18 mouse cellular contexts compared by ENCODE assay signal in genomic region chr15:63985367-63986020, GRCm38 (mm10).
DNase-seq lines count a peak whose midpoint lies in the region; ATAC-seq and TF ChIP-seq lines count a peak whose summit lies in the region.
"Had no signal": no experiment of that assay in that cellular context is flagged by ENCODE, and none has a peak within 500 bp of the region (broad histone marks: within the 10 kb centered on the region; RNA-seq: fewer than 3 reads in every experiment).

No protein-coding gene starts in this region.

- no peaks in the 10 kb centered on the region for H3K27me3 ChIP-seq in MEL (ENCODE audit: control insufficient read depth in 1 of 2, insufficient read depth in 2 of 2, low read length in 2 of 2)
- H3K27me3 ChIP-seq in liver, postnatal 0 days (ENCODE audit: insufficient read depth, low read length): no peaks in the 10 kb centered on the region
- H3K27me3 ChIP-seq: embryonic facial prominence, embryonic 12.5 days; forebrain, embryonic 15.5 days; heart, embryonic 15.5 days; hindbrain, embryonic 15.5 days had no signal

- peak; percentile 27 to 71; a peak in 2 of 4 replicates for ATAC-seq in hematopoietic stem cell, adult 5-6 weeks (replicated peaks in 1 of 2; ENCODE audit: insufficient read depth in 1 of 2, low FRiP score in 2 of 2, low TSS enrichment in 1 of 2, low read depth in 1 of 2, poor library complexity in 2 of 2, severe bottlenecking in 2 of 2)
- peak; percentile 81 for ATAC-seq in monocyte, adult 5-6 weeks (replicated peaks; ENCODE audit: insufficient number of reproducible peaks, low FRiP score, low TSS enrichment, poor library complexity, severe bottlenecking)
- ATAC-seq in liver, postnatal 0 days: no peak
- ATAC-seq: forebrain, embryonic 15.5 days had no signal

- H3K9ac ChIP-seq in MEL (ENCODE audit: control insufficient read depth, low read depth, low read length, poor library complexity, severe bottlenecking): no peak overlapping the region
- H3K9ac ChIP-seq in liver, postnatal 0 days (replicated peaks): no peak overlapping the region
- H3K9ac ChIP-seq: embryonic facial prominence, embryonic 12.5 days; forebrain, embryonic 15.5 days; heart, embryonic 15.5 days; hindbrain, embryonic 15.5 days had no signal

- DNase-seq in 416B (ENCODE audit: low read depth) (peak; percentile 79), MEL (ENCODE audit: low read depth, low spot score) (peak; percentile 73)
- no peak for DNase-seq in right cerebral cortex, postnatal 14 days
- DNase-seq in gastrocnemius, adult 18-20 months (ENCODE audit: low spot score): no peak
- DNase-seq in liver, postnatal 0 days: no peak
- DNase-seq: adrenal gland, postnatal 10 days; cerebellum, adult 11-12 months; cerebellum, postnatal 10 days; gastrocnemius, postnatal 10 days; heart, adult 2 months had no signal

- TF ChIP-seq RAD21 in MEL (IDR thresholded peaks at IDR 0.05; ENCODE audit: low read depth, low read length): no peak

- H3K4me2 ChIP-seq in liver, postnatal 0 days (ENCODE audit: low read depth, low read length): no peak overlapping the region
- H3K4me2 ChIP-seq: embryonic facial prominence, embryonic 12.5 days; forebrain, embryonic 15.5 days; heart, embryonic 11.5 days; heart, embryonic 15.5 days; hindbrain, embryonic 15.5 days had no signal

- H3K27ac ChIP-seq in MEL (ENCODE audit: control insufficient read depth, low read depth, low read length): no peak overlapping the region
- no peak overlapping the region for H3K27ac ChIP-seq in liver, postnatal 0 days (ENCODE audit: low read depth)
- H3K27ac ChIP-seq: embryonic facial prominence, embryonic 12.5 days; forebrain, embryonic 15.5 days; heart, adult 2 months; heart, embryonic 15.5 days; hindbrain, embryonic 15.5 days had no signal

- no peaks in the 10 kb centered on the region for H3K9me3 ChIP-seq in MEL (replicated peaks; ENCODE audit: insufficient read depth, low read length)
- H3K9me3 ChIP-seq in liver, postnatal 0 days (ENCODE audit: low read length): no peaks in the 10 kb centered on the region
- H3K9me3 ChIP-seq: embryonic facial prominence, embryonic 12.5 days; forebrain, embryonic 15.5 days; G1E; heart, embryonic 15.5 days; hindbrain, embryonic 15.5 days had no signal

- TF ChIP-seq CTCF in MEL (IDR thresholded peaks at IDR 0.05 in 2 of 3, conservative IDR thresholded peaks at IDR 0.05 in 1 of 3; ENCODE audit: control insufficient read depth in 1 of 3, insufficient read depth in 1 of 3, low read depth in 2 of 3, low read length in 3 of 3, poor library complexity in 1 of 3, severe bottlenecking in 1 of 3): no peak
- no peak for TF ChIP-seq CTCF in liver, postnatal 0 days (IDR thresholded peaks at IDR 0.05; ENCODE audit: low read depth)

- no peak for TF ChIP-seq POLR2A in MEL (IDR thresholded peaks at IDR 0.05; ENCODE audit: control insufficient read depth in 1 of 2, insufficient read depth in 1 of 2, low read depth in 1 of 2, low read length in 2 of 2, poor library complexity in 1 of 2)

- no peak overlapping the region for H3K4me3 ChIP-seq in MEL (ENCODE audit: control insufficient read depth in 1 of 2, insufficient read depth in 1 of 2, low read depth in 2 of 2, low read length in 2 of 2)
- H3K4me3 ChIP-seq in liver, postnatal 0 days (ENCODE audit: low read depth, low read length): no peak overlapping the region
- H3K4me3 ChIP-seq: embryonic facial prominence, embryonic 12.5 days; forebrain, embryonic 15.5 days; heart, adult 2 months; heart, embryonic 15.5 days; hindbrain, embryonic 15.5 days had no signal

- peaks cover 57% of the 10 kb centered on the region for H3K79me2 ChIP-seq in MEL (ENCODE audit: control insufficient read depth, insufficient read depth, low read length, poor library complexity)

- peaks cover 9 to 16% of the 10 kb centered on the region in 2 experiments for H3K4me1 ChIP-seq in MEL (ENCODE audit: control insufficient read depth in 1 of 2, insufficient read depth in 2 of 2, low read length in 2 of 2)
- peaks cover 4% of the 10 kb centered on the region; the same call in 1 of the 2 replicates for H3K4me1 ChIP-seq in liver, postnatal 0 days (ENCODE audit: insufficient read depth)
- H3K4me1 ChIP-seq: embryonic facial prominence, embryonic 12.5 days; forebrain, embryonic 15.5 days; hindbrain, embryonic 15.5 days had no signal

- peaks cover 9 to 64% of the 10 kb centered on the region in 2 experiments for H3K36me3 ChIP-seq in MEL (ENCODE audit: control insufficient read depth in 1 of 2, insufficient read depth in 2 of 2, low read length in 2 of 2)
- H3K36me3 ChIP-seq in liver, postnatal 0 days (replicated peaks; ENCODE audit: insufficient read depth, low read length): no peaks in the 10 kb centered on the region
- H3K36me3 ChIP-seq: embryonic facial prominence, embryonic 12.5 days; forebrain, embryonic 15.5 days; heart, embryonic 15.5 days; hindbrain, embryonic 15.5 days had no signal

- 63% methylated on average over 1 of the region's 1 CpGs for WGBS in liver, postnatal 0 days (ENCODE audit: insufficient replicate concordance)

- peak in 1 of 2 experiments; percentile 14; a peak in 1 of 4 replicates for TF ChIP-seq EP300 in MEL (IDR thresholded peaks at IDR 0.05; ENCODE audit: low read depth in 1 of 2, low read length in 2 of 2)
- no peak for TF ChIP-seq EP300 in liver, postnatal 0 days (IDR thresholded peaks at IDR 0.05; ENCODE audit: low read depth)

TF ChIP-seq in MEL, 35 proteins besides CTCF, POLR2A, EP300 and RAD21:
- TF ChIP-seq KAT2A (conservative IDR thresholded peaks at IDR 0.05; ENCODE audit: low read depth, low read length) (no peak), GATA1 (IDR thresholded peaks at IDR 0.05; ENCODE audit: low read depth, low read length) (no peak), ZNF384 (IDR thresholded peaks at IDR 0.05; ENCODE audit: low read depth, low read length) (peak; percentile 74), MYC (IDR thresholded peaks at IDR 0.05; ENCODE audit: low read depth, low read length) (no peak), CHD2 (IDR thresholded peaks at IDR 0.05; ENCODE audit: low read length) (no peak)

Comparison
In these comparisons a context has a peak if more than half of its experiments do, and no peak if none do; other contexts are left out.
1. DNase-seq: peak in 416B (single experiment) and MEL (single experiment); none in right cerebral cortex, postnatal 14 days (single experiment), gastrocnemius, adult 18-20 months (single experiment) and liver, postnatal 0 days (single experiment).